8 mouse cellular contexts compared by ENCODE assay signal in genomic region chr10:109713001-109713400, GRCm38 (mm10).
DNase-seq lines count a peak whose midpoint lies in the region; ATAC-seq lines count a peak whose summit lies in the region.

No protein-coding gene starts in this region.

- H3K36me3 ChIP-seq in heart, embryonic 12.5 days, result no peaks in the 10 kb centered on the region
- H3K36me3 ChIP-seq in forebrain, embryonic 15.5 days, result no peaks in the 10 kb centered on the region
- H3K36me3 ChIP-seq in heart, embryonic 11.5 days (ENCODE audit: control insufficient read depth, insufficient read depth, low read length), result no peaks in the 10 kb centered on the region

- no peaks in the 10 kb centered on the region for H3K9me3 ChIP-seq in heart, embryonic 12.5 days (replicated peaks)
- no peaks in the 10 kb centered on the region for H3K9me3 ChIP-seq in forebrain, embryonic 15.5 days
- H3K9me3 ChIP-seq in heart, embryonic 11.5 days (replicated peaks; ENCODE audit: control insufficient read depth, low read length), result no peaks in the 10 kb centered on the region

- no peak overlapping the region for H3K4me3 ChIP-seq in heart, embryonic 12.5 days
- H3K4me3 ChIP-seq in forebrain, embryonic 15.5 days, result no peak overlapping the region
- no peak overlapping the region for H3K4me3 ChIP-seq in heart, embryonic 11.5 days (ENCODE audit: low read depth, low read length)

- WGBS in heart, embryonic 12.5 days, result 37% methylated on average over 5 of the region's 5 CpGs
- 39% methylated on average over 5 of the region's 5 CpGs for WGBS in forebrain, embryonic 15.5 days
- 43% methylated on average over 5 of the region's 5 CpGs for WGBS in heart, embryonic 11.5 days (ENCODE audit: insufficient replicate concordance)

- H3K27me3 ChIP-seq in heart, embryonic 12.5 days (replicated peaks), result no peaks in the 10 kb centered on the region
- H3K27me3 ChIP-seq in forebrain, embryonic 15.5 days, result no peaks in the 10 kb centered on the region
- no peaks in the 10 kb centered on the region for H3K27me3 ChIP-seq in heart, embryonic 11.5 days (ENCODE audit: control insufficient read depth, insufficient read depth, low read length)

- no peaks in the 10 kb centered on the region for H3K4me1 ChIP-seq in heart, embryonic 12.5 days (replicated peaks)
- H3K4me1 ChIP-seq in forebrain, embryonic 15.5 days, result no peaks in the 10 kb centered on the region
- H3K4me1 ChIP-seq in heart, embryonic 11.5 days (ENCODE audit: control insufficient read depth, insufficient read depth, low read length), result no peaks in the 10 kb centered on the region

- intact Hi-C loops in heart, postnatal 10 days (cut with DNase I), result loop anchor here (10.0 kb wide), 1 partner anchor 978 kb away; no protein-coding TSS in a partner anchor
- intact Hi-C loops in gastrocnemius, postnatal 14 days (cut with DNase I; ENCODE audit: low total_unique reads), result no loop called here

- peak; percentile 6 to 21 for DNase-seq in heart, postnatal 10 days
- DNase-seq in 416B (ENCODE audit: low read depth), result peak; percentile 40
- DNase-seq in brain, embryonic 18.5 days (ENCODE audit: low read depth, low spot score), result peak; percentile 36
- peak; percentile 37 for DNase-seq in retina, adult 2 months (ENCODE audit: low read depth, low spot score)
- DNase-seq in gastrocnemius, postnatal 14 days, result no peak

- H3K27ac ChIP-seq in heart, embryonic 12.5 days (ENCODE audit: poor library complexity, severe bottlenecking), result no peak overlapping the region
- H3K27ac ChIP-seq in forebrain, embryonic 15.5 days (replicated peaks), result no peak overlapping the region
- no peak overlapping the region for H3K27ac ChIP-seq in heart, embryonic 11.5 days (ENCODE audit: low read depth, low read length)

- H3K9ac ChIP-seq in heart, embryonic 12.5 days, result no peak overlapping the region
- H3K9ac ChIP-seq in forebrain, embryonic 15.5 days (replicated peaks), result no peak overlapping the region
- H3K9ac ChIP-seq in heart, embryonic 11.5 days (ENCODE audit: low read depth, low read length), result no peak overlapping the region

- no peak for ATAC-seq in heart, embryonic 12.5 days (ENCODE audit: insufficient number of reproducible peaks, low FRiP score)
- peak; percentile 71; the same call in 1 of the 2 replicates for ATAC-seq in forebrain, embryonic 15.5 days (replicated peaks)
- ATAC-seq in heart, embryonic 11.5 days (replicated peaks; ENCODE audit: insufficient number of reproducible peaks, low FRiP score, low TSS enrichment), result no peak

- H3K4me2 ChIP-seq in heart, embryonic 12.5 days, result no peak overlapping the region
- no peak overlapping the region for H3K4me2 ChIP-seq in forebrain, embryonic 15.5 days (replicated peaks)
- no peak overlapping the region for H3K4me2 ChIP-seq in heart, embryonic 11.5 days
